Mouse (Mus musculus) c-Kit-positive CD71-positive TER-119-positive erythroid progenitor cells, embryonic 14.5 days (primary cell): ENCODE results near the gene Laptm4a.
A peak's percentile ranks its signal among the peaks of the same experiment; 100 is the strongest.

Experiments used
- DNase-seq: peaks from one replicate; pipeline ENCODE4 v3.0.0-alpha.2; 2013; ENCODE audit warnings: low spot score

Laptm4a gene

GRCm38 (mm10) chr12:8954161-8954561, 32.7 kb downstream of the Laptm4a start:
- no peak for DNase-seq

GRCm38 (mm10) chr12:8961607-8962316, 40.3 kb downstream of the Laptm4a start:
- DNase-seq, result no peak

DNA sequence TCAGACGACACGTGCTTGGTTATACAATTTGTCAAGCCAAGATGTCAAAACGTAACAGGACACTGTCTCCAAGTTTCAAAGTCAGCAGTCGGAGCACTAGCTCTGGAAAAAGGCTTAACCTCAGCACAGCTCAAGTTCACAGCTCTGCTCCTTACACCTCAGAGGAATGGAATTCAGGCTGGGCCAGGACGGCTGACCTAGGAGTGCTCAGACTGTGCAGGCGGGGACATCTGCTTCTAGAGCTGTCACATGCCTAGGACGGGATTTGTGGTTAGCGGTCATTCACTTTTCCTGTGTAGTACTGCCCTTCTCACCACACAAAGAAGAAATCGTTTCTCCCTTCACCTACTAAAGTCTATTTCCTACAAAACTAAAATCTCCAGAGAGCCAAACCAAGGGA, 48.4 kb downstream of the Laptm4a start:
- no peak for DNase-seq

- DNase-seq, result peak; percentile 63
These were observed 52.5 kb downstream of the Laptm4a start, which contains the start of gene Wdr35 for GRCm38 (mm10) chr12:8973820-8974465. TSS of gene Wdr35 (plus strand) at chr12:8973892.

DNA sequence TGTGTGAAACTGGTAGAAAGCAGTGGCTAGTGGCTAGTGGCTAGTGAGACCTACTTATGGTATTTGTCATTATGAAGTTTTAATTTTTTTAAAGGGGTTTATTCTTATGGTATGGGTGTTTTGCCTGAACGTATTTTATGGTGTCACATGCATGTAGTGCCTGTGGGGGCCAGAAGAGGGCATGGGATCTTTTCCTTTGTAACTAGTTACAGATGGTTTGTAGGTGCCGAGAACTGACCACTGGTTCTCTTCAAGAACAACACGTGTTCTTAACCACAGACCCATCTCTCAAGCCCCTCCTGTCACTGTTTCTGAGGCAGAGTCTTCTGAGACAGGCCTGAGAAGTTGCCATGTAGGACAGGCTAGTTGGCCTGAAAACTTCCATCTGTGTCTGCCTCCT, 53.6 kb downstream of the Laptm4a start:
- DNase-seq, result no peak
